Mouse (Mus musculus): ENCODE measurements around the gene Chac1.

GRCm38 (mm10) chr2:119370116-119370515 lies 19.1 kb downstream of the Chac1 start:
- TF ChIP-seq CTCF (IDR thresholded peaks at IDR 0.05; ENCODE audit: borderline replicate concordance, extremely low read depth, insufficient read depth, insufficient read length), result no peak
- TF ChIP-seq POLR2A (IDR thresholded peaks at IDR 0.05; ENCODE audit: borderline replicate concordance, extremely low read depth, insufficient read depth, insufficient read length, poor library complexity, severe bottlenecking), result no peak

All from brain, embryonic 14.5 days (tissue).